Mouse (Mus musculus) monocyte, adult 2 months (primary cell): Measurements from ENCODE around the gene Gm38655.
"Not testable (repeated sequence)": the region's sequence is repeated elsewhere in the genome, so short reads cannot be mapped to it uniquely, and the experiment has no call there.

Experiments
- DNase-seq, 2 experiments: peaks; one replicate each; pipeline ENCODE4 v3.0.0; 2022; ENCODE audit warnings: low spot score in 2 of 2, low read depth in 1 of 2

Gm38655 gene

GRCm38 (mm10) chr17:25175411-25175810 lies at the start of gene Gm38655:
TSS of gene Gm38655 (minus strand) at chr17:25175471.
- DNase-seq = no peak

GRCm38 (mm10) chr17:25224586-25225222 lies 49.4 kb upstream of the Gm38655 start:
- DNase-seq = no peak

- DNase-seq = no peak
Measured at GRCm38 (mm10) chr17:25222951-25223601, 47.8 kb upstream of the Gm38655 start.

GRCm38 (mm10) chr17:25222504-25222940 lies 47.3 kb upstream of the Gm38655 start:
- not testable (repeated sequence) for DNase-seq

GRCm38 (mm10) chr17:25221821-25222503 lies 46.7 kb upstream of the Gm38655 start:
- DNase-seq = no peak

GRCm38 (mm10) chr17:25220746-25221145 lies 45.5 kb upstream of the Gm38655 start:
- no peak for DNase-seq

- no peak for DNase-seq
Measured at GRCm38 (mm10) chr17:25219492-25220295, 44.4 kb upstream of the Gm38655 start.

GRCm38 (mm10) chr17:25218967-25219366 lies 43.7 kb upstream of the Gm38655 start:
- no peak for DNase-seq

- DNase-seq = no peak
Measured at GRCm38 (mm10) chr17:25215431-25215830, 40.2 kb upstream of the Gm38655 start.

GRCm38 (mm10) chr17:25211705-25212104 lies 36.4 kb upstream of the Gm38655 start:
- DNase-seq = no peak

GRCm38 (mm10) chr17:25210680-25211466 lies 35.6 kb upstream of the Gm38655 start:
- no peak for DNase-seq

- no peak for DNase-seq
Measured at GRCm38 (mm10) chr17:25210006-25210405, 34.7 kb upstream of the Gm38655 start.

- DNase-seq = no peak
Measured at GRCm38 (mm10) chr17:25202401-25202800, 27.1 kb upstream of the Gm38655 start.

GRCm38 (mm10) chr17:25189091-25189490 lies 13.8 kb upstream of the Gm38655 start:
- no peak for DNase-seq

GRCm38 (mm10) chr17:25188150-25189031 lies 13.1 kb upstream of the Gm38655 start, which contains the start of gene Unkl:
TSS of gene Unkl (plus strand) at chr17:25188397.
- DNase-seq = peak in 1 of 2 experiments; percentile 49

- DNase-seq = no peak
Measured at GRCm38 (mm10) chr17:25187784-25188149, 12.5 kb upstream of the Gm38655 start.

GRCm38 (mm10) chr17:25184961-25185360 lies 9.7 kb upstream of the Gm38655 start:
- no peak for DNase-seq

GRCm38 (mm10) chr17:25184129-25184691 lies 8.9 kb upstream of the Gm38655 start, which contains the start of gene BC003965:
TSS of gene BC003965 (plus strand) at chr17:25184554.
- DNase-seq = peak; percentile 91 to 92

GRCm38 (mm10) chr17:25183232-25183631 lies 8.0 kb upstream of the Gm38655 start:
- no peak for DNase-seq
